Mouse (Mus musculus) megakaryocyte progenitor cell, adult 5-6 weeks (primary cell): Measurements from ENCODE around the gene Pmm1. TPM values are rescaled to one million over a fixed set of nuclear protein-coding genes. Genes with fewer than 3 reads are reported as not detected.

ENCODE experiments used
- ATAC-seq: replicated peaks from 2 replicates; pipeline ENCODE4 v1.8.0; 2016; ENCODE audit warnings: mild to moderate bottlenecking, moderate TSS enrichment, inconsistent platforms; ENCODE audit not compliant: poor library complexity
- total RNA-seq, 2 experiments: library from RNA; stranded (forward) in 1 of 2; stranded (reverse) in 1 of 2; fragments of 157-497, 149-512 nt in 1 of 2; fragments of 200-1000 nt in 1 of 2; gene quantifications; 2 replicates each; pipeline versions ENCODE4 v1.2.3 to v1.2.4; 2015 to 2017

The Pmm1 gene
- total RNA-seq, 2 experiments from 2014 or later = 17.0 to 22.9 TPM

DNA sequence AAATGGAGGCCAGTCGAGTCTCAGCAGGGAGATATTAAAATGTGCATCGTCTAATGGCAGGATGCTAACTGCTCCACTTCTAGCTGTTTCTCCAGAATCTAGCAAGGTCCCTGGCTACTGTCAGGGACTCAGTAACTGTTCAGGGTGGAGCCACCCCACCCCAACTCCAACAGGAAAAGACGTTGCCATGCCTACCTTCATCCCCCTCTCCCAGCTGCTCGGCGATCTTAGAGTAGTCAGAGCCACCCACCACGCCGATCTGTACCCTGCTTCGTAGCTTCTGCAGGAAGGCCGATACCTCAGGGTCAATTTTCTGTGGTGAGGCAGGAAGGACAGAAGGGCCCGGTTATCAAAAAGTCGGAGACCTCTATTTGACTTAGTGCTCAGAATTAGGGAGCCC is 3.1 kb downstream of the Pmm1 start:
- ATAC-seq = no peak

DNA sequence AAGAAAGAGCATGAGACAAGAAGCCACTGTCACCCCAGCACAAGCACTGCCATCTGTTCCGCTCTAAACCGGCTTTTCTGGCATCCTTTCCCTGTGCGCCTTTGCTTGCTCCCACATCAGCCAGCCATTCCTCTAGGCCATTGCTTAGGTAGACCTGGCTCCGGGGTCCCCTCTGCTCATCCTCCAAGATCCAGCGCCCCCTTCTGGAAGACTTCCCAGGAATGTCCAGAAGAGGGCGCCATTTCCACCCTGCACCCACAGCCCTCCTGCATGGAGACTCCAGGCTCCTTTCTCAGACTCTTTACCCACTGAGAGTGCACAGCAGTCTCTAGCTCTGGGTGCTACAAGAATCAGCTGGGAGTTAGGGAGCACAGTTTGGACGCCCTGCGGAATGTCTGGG is 4.3 kb downstream of the Pmm1 start:
- ATAC-seq = peak; percentile 35; the same call in 1 of the 2 replicates

DNA sequence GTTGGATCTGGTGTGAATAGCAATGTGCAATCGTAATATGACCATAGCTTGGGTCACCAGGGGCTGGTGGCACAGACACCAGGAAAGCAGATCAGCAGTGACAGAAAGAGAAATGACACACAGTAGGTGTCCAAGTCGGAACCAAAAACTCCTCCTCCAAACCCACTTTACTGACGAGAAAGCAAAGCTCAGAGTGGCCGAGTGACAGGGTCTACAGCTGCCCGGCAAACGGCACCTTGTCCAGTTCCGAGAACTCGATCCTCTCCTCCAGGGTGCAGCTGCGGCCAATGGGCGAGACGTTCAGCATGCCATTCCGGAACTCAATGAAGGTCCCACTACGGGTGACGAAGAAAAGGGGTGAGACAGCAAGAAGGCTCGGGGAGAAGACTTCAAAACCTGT is 5.3 kb downstream of the Pmm1 start:
- ATAC-seq = no peak

DNA sequence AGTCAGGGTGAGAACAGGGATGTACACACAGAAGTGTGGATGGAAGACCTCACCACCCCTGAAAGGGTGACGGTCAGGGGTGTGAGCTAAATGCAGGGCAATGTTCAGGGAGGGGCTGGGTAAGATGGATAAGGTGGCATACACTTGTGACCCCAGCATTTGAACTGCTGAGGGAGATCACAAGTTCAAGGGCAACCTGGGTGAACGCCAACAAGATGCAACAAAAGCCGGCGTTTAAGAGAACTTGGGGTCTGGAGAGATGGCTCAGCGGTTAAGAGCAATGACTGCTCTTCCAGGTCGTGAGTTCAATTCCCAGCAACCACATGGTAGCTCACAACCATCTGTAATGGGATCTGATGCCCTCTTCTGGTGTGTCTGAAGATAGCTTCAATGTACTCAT is 6.0 kb downstream of the Pmm1 start:
- ATAC-seq = no peak

DNA sequence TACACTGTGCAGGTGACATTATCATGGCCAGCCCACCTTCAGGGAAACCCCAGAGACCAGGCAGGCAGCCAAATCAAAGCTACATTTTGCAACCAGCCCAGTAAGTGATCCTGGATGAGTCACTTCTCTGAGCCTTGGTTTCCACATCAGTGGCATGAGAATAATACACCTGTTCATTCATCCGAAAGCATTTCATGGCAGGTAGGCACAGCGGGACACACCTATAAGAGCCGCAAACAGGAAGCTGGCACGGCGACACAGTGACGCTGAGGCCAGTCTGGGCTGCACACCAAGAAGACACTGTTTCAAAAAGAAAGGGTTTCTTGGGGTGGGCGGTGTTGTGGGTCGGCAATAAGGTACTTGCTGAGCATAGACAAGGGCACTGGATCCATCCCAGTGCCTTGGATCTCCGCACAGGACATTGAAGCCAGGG is 6.6 kb downstream of the Pmm1 start:
- ATAC-seq = no peak

DNA sequence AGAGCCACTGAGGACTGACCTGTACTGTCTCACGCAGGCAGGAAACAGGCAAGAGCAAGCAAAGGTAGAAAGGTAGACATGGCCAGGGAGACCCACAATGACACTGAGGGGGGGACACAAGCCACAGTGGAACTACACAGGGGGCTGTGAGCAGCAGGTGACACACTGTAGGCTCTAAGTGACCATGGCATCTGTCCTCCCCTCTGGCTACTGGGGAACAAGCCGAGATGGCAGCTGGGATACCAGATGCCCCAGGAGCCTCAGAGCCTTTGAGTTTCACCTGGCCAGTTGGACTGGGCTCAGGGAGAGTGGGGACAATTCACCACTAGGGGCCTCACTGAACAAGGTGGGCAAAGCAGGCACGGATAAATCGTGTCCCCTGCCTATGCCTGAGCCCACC is 8.4 kb downstream of the Pmm1 start:
- ATAC-seq = no peak

DNA sequence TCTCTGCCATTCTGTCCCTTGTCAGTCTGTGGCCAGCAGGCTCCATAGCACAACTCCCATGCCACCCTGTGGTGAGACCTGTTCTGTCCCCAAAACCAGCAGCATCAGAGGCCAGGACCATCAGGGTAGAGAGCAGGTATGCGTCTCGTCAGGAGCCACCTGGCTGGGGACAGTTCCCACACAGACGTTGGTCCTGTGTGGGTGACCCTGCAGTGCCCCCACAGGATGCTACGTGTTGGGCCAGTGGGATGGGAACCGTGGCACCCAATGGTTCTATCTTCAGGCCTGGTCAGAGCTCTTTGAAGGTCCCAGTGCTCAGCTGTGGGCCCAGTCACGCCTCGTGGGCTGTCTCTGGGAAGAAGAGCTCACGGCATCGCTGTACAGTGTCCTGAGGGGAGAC is 9.6 kb downstream of the Pmm1 start:
- ATAC-seq = no peak

DNA sequence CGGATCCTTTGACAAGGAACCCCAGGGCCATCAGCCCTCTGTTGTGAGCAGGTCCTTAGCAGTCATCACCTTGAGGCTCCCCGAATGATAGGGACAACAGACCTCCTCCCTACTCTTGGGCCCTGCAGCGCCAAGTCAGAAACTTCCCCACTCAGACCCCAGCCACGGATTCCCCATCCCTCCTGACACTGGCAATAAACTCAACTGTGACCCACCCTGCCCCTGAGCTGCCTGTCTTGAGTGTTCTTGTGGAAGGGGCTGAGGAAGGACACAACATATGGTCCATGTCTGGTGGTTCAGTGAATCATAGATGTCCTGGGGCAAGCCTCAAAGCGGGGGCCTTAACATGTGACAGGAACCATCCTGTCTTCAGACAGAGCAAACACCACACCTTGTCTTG is 10.0 kb downstream of the Pmm1 start:
- ATAC-seq = no peak

DNA sequence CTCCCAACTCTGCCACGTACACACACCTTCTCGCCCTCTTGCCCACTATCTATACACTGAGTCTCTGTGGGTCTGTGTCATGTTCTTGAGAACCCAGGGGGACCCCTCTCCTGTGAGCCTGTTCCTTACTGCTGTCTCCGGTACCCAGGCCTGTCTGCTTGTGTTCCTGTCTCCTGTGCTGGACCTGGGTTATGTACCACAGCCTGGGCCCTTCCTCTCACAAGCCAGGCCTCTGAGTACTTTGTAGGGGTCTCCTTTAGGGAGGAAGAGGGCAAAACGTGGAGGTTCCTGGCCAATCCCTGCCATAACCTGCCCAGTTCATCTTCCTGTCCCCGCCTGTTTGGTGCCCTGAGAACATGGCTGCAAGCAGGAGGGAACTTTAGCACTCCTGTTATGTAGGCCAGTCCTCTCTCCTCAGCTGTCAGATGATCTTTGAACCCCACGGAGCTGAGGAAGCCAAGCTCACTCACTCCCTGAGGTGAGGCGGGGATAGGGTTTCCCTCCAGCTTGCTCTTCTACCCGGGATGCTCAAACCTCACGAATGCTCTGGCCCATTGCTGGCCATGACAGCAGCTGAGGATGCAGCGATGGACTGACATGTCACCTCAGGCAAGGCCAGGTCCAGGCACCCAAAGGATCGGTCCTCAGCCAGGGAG is 11.1 kb downstream of the Pmm1 start:
- ATAC-seq = no peak

DNA sequence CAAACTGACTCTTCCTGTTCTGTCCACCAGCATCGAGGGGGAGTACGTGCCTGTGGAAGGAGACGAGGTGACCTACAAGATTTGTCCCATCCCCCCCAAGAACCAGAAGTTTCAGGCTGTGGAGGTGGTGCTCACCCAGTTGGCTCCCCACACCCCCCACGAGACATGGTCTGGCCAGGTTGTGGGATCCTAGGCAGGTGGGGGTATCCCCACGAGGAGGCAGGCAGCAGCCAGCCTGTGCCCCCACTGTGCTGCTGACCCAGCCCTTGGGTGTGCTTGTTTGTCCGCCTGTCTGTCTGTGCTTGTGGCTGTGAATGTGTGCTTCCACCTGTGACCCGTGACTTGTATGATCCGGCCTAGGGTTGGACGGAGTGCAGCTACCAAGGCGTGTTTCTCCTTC is 11.7 kb downstream of the Pmm1 start:
- ATAC-seq = no peak

DNA sequence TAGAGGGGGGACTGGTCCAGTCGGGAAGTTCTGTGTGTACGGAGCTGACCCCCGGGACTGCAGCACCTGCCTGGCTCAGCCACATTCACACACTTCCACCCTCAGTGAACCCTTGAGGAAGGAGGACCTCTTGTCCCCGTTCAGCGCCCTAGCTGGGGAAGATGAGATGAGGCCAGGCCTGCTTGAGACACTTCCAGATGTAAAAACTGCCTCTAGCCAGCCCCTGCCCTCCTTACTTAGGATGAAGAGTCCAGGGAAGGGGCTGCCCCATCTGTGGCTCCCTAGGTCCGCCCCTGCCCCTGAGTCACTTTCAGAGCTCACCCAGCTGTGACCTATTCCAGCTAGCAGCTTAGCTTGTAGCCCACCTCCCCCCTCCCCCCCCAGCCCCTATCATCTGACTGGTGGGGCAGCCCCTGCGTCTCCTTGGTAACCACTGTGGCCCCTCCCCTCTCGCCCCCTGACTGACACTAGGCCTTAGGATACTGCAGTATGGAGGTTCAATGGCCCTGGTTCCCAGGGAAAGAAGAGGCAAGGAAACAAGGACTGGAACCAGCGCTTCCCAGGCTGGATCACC is 17.5 kb downstream of the Pmm1 start:
- ATAC-seq = no peak

DNA sequence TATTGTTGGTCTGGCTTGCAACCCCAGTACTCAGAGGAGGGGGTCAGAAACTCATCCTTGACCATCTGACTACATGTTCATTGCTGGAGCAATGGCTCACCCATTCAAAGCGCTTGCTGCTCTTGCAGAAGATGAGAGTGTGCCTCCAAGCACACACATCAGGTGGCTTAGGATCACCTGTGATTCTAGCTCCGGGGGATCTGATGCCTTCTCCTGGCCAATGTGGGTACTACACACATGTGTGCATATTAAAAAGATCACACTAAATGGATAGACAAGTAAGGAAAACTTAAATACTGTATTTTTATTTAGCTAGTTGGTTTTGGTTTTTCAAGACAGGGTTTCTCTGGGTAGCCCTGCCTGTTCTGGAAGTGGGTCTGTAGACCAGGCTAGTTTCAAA is 19.7 kb downstream of the Pmm1 start:
- ATAC-seq = no peak

DNA sequence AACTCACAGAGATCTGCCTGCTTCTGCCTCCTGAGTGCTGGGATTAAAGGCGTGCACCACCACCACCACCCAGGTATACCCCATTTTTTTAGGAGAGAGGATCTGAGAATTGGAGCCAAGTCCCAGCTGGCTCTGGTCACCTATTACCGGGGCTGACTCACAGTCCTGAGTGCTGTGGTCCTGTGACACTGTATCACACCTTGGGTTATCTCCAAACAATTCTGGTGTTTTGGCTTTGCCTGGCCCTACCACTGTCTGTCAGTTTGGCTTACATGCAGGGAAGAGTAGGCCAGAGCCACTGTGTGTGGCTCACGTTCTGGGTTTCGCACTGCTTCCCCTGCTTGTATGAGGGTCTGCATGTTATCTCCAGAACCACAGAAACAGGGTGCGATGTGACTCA is 20.5 kb downstream of the Pmm1 start:
- no peak for ATAC-seq

DNA sequence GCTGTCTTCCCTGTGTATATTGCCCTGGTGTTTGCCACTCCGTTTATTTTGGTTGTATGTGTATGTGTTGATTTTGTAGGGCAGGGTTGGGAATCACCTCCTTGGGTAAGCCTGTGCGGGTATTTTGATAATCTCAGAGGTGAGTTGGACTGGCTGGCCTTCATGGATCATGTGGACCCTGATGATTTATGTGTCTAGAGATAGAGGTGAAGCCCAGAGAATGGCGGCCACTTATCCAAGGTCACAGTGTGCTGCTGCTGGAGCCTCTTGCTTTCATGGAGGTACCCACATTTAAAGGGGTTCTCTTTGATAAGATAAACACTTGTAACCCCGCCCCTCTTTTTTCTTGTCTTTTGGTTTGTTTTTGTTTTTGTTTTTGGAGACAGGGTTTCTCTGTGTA is 21.0 kb downstream of the Pmm1 start:
- ATAC-seq = peak; percentile 58

DNA sequence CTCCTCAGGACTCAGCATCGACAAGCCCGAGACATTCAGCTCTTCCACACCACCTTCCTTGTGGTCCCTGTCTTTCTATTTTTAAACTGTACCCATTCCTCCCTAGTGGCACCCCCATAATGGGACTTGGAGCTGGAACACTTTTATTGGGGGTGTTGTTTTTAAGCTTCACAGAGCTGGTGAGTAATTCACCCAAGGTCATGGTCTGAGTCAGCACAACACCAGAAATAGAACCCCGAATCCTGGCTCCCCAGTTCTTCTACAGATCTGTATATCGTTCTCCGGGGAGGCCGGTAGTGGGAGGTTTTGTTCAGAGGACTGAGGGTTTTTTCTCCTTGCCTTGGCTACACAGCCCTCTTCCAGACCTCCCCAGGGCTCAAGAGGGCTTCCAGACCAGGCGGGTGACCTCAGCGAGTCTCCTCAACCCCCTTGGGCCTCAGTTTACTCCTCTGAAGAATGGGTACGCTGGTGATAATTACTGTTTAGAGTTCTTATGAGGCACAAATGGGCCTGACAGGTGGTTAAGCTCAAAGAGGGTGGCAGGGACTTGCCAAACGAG is 21.5 kb downstream of the Pmm1 start:
- no peak for ATAC-seq

DNA sequence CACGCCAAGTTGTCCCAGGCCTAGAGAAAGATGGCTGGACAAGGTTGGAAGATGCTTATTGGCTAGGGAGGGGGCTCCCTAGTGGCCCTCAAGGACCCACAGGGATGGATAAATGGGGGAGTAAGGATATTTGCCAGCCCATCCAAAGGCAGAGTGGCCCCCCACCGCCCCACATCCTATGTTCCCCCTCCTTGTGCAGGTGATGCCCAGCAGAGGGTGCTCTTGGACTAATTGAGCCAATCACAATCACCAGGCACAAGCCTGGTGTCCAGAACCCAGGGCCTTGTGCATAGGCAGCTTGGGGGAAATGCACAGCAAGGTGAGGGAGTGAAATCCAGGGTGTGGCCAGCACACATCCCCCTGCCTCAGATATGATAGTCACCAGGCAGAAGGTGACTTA is 22.5 kb downstream of the Pmm1 start:
- ATAC-seq = peak; percentile 63

DNA sequence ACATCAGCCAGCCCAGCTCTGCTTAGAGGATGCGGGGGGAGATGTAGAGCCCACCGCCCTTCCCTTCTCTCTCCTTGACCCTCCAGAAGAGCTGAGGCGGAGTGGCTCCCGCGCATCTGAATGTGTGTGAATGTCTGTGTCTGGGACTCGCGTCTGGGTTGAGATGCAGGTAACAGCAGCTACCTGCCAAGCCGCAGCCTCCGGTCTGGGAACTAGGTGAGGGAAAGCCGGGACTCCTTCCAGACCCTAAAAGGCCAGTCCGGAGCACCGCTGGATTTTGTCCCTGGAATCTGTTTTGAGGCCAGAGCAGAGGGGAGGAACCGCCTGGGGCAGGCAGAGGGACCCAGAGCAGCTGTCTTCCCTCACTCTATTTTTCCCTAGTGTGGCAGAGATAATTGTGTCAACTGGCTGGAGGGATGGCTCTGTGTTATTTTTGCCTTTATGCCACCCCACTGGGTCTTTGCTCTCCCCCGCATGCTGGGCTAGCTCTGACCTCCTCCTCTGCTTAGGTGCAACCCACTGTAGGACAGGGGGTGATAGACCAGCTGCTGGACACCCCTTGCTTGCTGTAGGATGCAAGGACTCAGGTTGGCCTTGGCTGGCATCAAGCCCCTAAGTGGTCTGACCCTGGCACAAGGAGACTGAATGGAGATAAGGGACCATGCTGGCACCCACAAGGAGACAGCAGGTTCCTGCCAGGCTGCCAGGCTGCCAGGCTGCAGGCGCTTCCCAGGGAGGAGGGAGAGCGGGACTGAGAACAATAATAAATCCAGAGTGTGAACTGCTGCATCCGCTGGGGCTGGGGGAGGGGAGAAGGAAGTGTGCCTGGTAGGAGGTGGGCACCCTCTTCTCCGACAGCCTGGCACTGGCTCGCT is 23.4 kb downstream of the Pmm1 start:
- ATAC-seq = no peak

DNA sequence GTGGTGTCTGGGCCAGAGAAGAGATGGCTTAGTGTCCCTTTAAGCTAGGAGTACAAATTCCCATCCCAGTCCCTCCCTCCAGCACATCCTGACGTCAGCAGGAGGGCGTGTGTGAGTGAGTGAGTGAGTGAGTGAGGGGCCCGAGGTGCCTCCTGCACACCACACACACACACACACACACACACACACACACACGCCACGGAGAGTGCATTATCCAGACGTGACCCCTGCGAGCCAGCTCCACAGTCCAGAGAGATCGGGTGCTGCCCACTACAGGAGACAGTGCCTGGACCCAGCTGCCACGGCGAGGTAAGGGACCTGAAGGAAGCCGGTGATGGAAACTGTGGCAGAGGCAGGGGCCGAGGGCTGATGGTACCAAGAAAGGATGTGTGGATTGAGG is 24.1 kb downstream of the Pmm1 start, which contains the start of gene Csdc2:
TSS of gene Csdc2 (plus strand) at position 81 of the 400 bp plus-strand sequence.
- ATAC-seq = no peak

DNA sequence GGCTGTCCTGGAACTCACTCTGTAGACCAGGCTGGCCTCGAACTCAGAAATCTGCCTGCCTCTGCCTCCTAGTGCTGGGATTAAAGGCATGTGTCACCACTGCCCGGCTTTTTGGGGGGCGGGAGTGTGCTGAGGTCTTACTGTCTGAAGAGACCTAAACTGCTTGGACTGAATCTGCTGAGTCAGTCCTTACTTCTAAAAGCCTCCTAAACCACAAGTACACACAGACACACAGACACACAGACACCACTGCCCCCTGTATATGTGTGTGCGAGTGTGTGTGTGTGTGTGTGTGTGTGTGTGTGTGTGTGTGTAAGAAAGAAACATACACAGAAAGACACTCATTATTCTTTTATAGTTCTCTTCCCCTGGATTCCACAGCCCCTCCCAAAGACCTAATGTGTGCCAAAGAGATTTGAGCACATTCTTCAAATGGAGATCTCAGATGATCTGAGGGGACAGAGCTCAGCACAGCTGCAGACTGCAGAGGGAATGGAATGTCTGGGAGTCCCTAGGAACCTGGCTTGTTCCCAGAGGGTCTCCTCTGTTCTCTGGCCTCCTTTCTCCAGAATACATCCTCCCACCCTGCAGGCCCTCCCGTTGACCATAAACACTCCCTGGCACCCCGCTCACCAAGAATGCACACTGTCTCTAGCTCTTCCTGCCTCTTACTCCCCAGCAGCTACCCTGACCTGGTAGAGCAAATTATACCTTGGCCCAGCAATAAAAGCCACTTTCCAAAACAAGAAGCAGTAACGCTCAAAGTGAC is 24.7 kb downstream of the Pmm1 start:
- ATAC-seq = no peak

DNA sequence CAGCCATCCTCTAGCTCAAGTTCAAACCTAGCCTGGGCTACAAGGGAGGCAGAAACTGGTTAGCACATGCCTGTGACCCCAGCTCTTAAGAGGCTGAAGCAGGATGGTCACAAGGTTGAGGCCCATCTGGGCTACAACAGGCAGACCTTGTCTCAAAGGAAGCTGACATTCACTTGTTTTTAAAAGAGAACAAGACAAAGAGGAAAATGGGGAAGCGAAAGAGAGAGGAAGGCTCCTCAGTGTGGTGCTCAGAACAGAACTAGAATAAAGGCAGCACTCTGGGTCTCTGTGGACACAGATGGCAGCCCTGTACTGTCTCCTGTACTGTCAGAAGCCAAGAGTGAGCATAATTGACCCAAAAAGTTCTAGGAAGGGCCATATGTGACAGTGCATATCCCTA is 26.7 kb downstream of the Pmm1 start:
- ATAC-seq = 0 out of 2 replicates have a peak, but pooled peaks have one; percentile 26

DNA sequence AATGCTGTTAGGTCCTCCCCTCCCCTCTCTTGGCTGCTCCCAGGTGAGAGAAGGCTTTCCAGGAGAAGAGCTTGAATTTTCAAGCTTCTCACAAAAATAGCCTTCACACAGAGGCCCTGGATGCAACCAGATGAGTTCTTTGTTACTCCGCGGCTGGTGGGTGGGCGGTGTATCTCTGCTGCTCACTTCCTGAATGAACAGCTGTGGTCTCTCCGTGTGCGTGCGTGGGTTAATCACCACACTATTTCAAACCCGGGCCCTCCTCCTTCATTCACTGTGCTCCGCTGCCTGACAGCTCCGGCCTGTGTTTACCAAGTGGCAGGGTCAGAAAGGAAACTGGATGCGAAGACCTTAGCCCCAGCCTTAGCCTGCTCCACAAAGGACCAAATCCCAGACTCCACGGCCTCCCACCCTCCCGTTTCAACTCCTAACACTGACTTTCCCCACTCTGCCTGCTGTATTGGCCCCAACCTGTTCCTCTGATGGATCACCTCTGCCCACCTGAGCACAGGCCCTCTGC is 27.7 kb downstream of the Pmm1 start:
- no peak for ATAC-seq
